Mouse (Mus musculus) embryonic facial prominence, embryonic 10.5 days (tissue): ENCODE measurements at regions not wholly inside any gene's neighbourhood (a gene's known extent, or its start where the extent isn't known, plus 50 kb on each side); places are given as distances from the start of the nearest gene placed in this dataset.

ENCODE experiments used
- DNase-seq: peaks from one replicate; pipeline ENCODE4 v3.0.0-alpha.2; 2017; ENCODE audit warnings: low spot score
- H3K27ac ChIP-seq: fragments of 300-500 bp; sonication (generic); replicated peaks from 2 replicates; pipeline ENCODE4 v1.5.1; 2016; ENCODE audit warnings: mild to moderate bottlenecking
- H3K27me3 ChIP-seq: fragments of 300-500 bp; sonication (generic); replicated peaks from 2 replicates; pipeline ENCODE4 v1.6.1; 2016; ENCODE audit warnings: low read depth, mild to moderate bottlenecking; ENCODE audit not compliant: poor library complexity, severe bottlenecking
- H3K36me3 ChIP-seq: fragments of 300-500 bp; sonication (generic); replicated peaks from 2 replicates; pipeline ENCODE4 v1.6.1; 2016; ENCODE audit warnings: mild to moderate bottlenecking, moderate library complexity
- H3K4me1 ChIP-seq: fragments of 300-500 bp; sonication (generic); 2 replicates; pipeline ENCODE4 v1.6.1; 2016
- H3K4me3 ChIP-seq: fragments of 300-500 bp; sonication (generic); 2 replicates; pipeline ENCODE4 v1.5.1; 2016; ENCODE audit warnings: mild to moderate bottlenecking, moderate library complexity
- H3K9me3 ChIP-seq: fragments of 300-500 bp; sonication (generic); 2 replicates; pipeline ENCODE4 v1.6.1; 2016; ENCODE audit warnings: mild to moderate bottlenecking
- WGBS: fragments of 180-500 bp; shearing (Covaris S2); methylation state at CpG from one replicate; pipeline ENCODE4 v1.1.7; 2016; 5-methylcytosine and 5-hydroxymethylcytosine counted together

DNA sequence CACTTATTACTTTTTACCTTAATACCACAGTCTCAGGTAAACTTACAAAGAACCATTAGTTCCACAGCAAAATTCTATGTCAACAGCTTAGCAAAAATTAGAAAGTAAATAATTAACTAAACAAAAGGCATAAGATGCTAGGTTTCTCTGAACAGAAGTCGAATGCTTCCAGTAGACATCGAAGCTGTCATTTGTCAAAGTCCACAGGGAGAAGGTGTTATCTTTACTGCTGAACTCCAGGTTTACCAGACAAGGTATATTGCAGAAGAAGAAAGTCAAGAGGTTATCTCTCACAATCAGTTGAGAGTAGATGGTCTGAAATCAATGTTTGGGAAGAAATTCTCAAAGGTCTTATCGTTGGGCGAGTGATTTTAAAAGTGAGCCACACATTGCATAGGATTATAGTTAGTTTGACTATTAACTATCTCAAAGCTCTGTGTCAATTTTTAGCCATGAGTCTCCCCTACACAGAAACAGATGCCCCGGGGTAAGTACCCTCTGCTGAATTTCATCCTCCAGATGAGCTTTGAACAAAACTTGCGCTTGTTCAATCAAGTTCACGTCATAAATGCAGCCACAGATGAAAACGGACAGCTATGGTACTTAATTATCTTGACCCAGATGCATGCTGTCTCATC is 153.1 kb upstream of the Prep start:
- Histone ChIP-seq H3K9me3 (no peaks in the 10 kb centered on the region), H3K36me3 (no peaks in the 10 kb centered on the region), H3K27me3 (no peaks in the 10 kb centered on the region), H3K4me1 (no peaks in the 10 kb centered on the region), H3K4me3 (no peak overlapping the region), H3K27ac (no peak overlapping the region)
- 89% methylated on average over 8 of the region's 8 CpGs for WGBS
- DNase-seq: no peak

DNA sequence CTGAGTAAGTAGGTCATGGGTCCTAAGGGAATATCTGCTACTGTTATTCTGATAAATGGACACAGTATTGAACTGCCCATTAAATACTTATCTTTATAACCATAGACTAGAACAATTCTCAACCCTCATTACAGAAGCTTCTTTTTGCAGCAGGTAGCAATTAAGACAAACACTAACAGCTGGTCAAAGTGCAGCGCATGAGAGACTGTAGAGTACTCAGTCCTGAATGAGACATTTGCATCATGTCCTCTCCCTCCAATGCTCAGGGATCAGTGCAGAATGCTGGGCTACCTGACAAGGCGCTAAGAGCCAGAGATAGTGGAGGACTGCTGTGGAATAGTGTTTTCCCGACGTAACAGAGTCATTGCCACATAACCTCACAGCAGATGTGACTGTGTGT is 162.5 kb upstream of the Prep start:
- H3K4me1 ChIP-seq: peaks cover 4% of the 10 kb centered on the region; the same call in 1 of the 2 replicates
- H3K27me3 ChIP-seq: no peaks in the 10 kb centered on the region
- H3K9me3 ChIP-seq: no peaks in the 10 kb centered on the region
- no peak overlapping the region for H3K27ac ChIP-seq
- no peaks in the 10 kb centered on the region for H3K36me3 ChIP-seq
- no peak overlapping the region for H3K4me3 ChIP-seq
- no peak for DNase-seq
- WGBS: 92% methylated on average over 4 of the region's 4 CpGs

DNA sequence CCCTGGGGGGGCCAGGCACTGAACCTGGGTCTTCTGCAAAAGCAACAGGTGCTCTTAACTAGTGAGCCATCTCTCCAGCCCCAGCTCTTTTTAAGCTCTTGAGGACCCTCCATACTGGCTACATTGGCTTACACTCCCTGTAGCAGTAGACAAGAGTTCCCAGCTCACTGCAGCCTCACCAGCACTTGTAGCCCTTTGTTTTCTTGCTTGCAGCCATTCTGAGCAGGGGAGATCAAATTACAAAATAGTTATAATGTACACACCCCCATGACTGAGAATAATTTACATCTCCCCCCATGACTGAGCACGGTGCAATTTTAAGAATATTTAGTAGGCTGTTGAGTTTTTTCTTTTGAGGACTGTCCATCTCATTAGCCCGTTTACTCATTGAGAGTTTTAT is 165.8 kb upstream of the Prep start:
- WGBS: 75% methylated on average over 2 of the region's 2 CpGs
- Histone ChIP-seq H3K9me3 (no peaks in the 10 kb centered on the region), H3K27ac (no peak overlapping the region), H3K4me3 (no peak overlapping the region), H3K36me3 (no peaks in the 10 kb centered on the region), H3K27me3 (no peaks in the 10 kb centered on the region), H3K4me1 (peaks cover 6% of the 10 kb centered on the region; the same call in 1 of the 2 replicates)
- no peak for DNase-seq

DNA sequence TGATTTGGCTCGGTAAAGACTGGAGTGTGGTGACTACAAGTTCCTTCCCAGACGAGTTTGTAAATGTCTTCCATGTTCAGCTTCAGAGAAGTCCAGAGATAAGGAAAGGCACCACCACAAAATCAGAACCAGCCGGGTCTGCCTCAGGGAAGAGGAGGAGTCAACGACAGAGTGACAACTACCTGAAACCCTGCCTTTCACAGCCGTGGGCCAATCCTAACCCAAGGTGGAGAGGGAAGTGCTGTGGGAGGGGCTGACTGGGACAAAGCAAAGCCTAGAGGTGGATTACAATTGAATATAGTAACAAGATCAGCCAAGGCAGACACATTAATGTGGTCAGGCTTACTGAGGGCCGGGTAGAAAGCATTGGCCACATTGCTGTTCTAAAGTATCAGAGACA is 174.9 kb upstream of the Prep start:
- peaks cover 9% of the 10 kb centered on the region for H3K4me1 ChIP-seq

DNA sequence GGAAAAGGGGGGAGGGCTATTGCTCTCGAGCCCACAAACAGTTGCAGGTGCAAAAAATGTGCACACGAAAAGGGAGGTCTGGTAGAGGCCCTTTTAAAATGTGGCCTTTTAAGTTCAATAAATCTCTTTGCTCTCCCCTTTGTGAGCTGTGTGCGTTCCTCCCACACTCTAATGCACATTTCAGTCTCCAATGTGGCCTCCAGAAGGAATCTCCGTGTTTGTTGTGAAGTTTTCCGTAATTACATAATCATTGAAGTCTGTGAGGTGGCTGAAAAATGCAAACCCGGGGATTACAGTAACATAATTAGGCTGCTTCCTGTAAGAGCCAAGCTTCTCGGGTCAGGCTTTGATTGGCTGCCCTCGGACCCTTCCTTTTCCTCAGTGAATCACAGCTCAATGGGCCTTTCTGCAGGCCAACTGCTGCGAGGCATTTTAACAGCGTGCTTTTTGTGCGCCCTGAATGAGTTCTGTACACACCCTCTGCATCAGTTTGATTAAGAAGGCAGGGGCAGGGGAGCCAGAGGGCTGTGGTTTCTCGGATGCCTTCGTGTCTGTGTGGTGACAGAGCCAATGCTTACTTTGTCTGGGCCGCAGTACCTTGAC is 179.8 kb upstream of the Prep start:
- Histone ChIP-seq H3K27ac (peak overlapping the region; percentile 70), H3K4me3 (peak overlapping the region; percentile 25; the same call in 1 of the 2 replicates), H3K4me1 (peaks cover 11% of the 10 kb centered on the region), H3K27me3 (no peaks in the 10 kb centered on the region), H3K36me3 (no peaks in the 10 kb centered on the region), H3K9me3 (no peaks in the 10 kb centered on the region)
- 27% methylated on average over 14 of the region's 14 CpGs for WGBS
- peak; percentile 52 for DNase-seq

More for the DNA sequence above, 174.9 kb upstream of the Prep start:
- Histone ChIP-seq H3K27me3 (no peaks in the 10 kb centered on the region), H3K27ac (no peak overlapping the region), H3K36me3 (no peaks in the 10 kb centered on the region), H3K9me3 (no peaks in the 10 kb centered on the region), H3K4me3 (no peak overlapping the region)
- WGBS: 48% methylated on average over 6 of the region's 6 CpGs
- peak; percentile 15 for DNase-seq

DNA sequence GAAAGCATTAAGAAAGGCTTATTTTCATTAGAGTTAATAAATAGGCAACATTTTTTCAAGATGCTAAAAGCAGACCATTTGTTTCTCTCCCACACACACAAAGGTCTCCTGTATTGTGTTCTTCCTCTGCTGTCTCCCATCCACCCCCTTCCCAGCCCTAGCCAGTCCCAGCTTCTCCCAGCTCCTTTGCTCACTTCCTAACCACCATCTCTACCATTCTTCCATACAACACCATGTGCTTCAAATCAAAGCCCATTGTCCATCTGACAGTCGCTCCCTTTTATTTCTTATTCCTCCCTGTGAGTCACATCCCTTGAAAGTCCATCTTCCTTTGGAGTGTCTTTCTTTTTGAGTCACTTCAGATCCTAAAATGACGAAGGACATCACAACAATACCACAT is 185.0 kb upstream of the Prep start:
- no peaks in the 10 kb centered on the region for H3K36me3 ChIP-seq
- no peaks in the 10 kb centered on the region for H3K9me3 ChIP-seq
- no peak overlapping the region for H3K4me3 ChIP-seq
- no peak overlapping the region for H3K27ac ChIP-seq
- DNase-seq: no peak
- no peaks in the 10 kb centered on the region for H3K27me3 ChIP-seq
- 89% methylated on average over 2 of the region's 2 CpGs for WGBS
- peaks cover 2% of the 10 kb centered on the region for H3K4me1 ChIP-seq

DNA sequence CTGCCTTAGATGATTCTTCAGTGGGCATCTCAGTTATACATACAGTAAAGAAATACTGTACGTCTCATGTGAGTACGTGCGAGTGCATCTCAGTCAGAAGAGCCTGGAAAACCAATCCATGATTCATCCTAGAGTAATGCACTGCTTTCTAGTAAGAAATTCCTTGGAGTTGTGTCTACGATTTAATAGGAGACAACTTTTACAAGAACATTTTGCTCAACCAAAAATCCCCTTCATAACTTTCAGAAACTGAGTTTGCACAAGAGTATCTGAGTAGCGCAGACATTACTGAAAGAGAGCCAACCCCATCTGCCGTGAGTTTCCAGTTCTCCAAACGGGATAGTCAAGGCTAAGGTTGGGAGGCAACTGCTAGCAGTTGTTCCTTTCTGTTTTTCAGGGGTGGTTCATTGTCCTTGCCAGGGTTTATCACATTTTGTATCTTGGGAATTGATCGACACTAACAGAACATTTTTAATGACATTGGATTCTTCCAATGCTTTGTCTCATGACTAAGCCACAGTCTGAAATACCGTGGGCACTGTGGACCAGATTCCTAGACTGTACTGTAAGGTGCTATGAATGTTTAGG is 189.8 kb upstream of the Prep start:
- WGBS: 91% methylated on average over 9 of the region's 9 CpGs
- H3K4me3 ChIP-seq: no peak overlapping the region
- no peak for DNase-seq
- H3K27me3 ChIP-seq: no peaks in the 10 kb centered on the region
- H3K4me1 ChIP-seq: peaks cover 8% of the 10 kb centered on the region; the same call in 1 of the 2 replicates
- H3K27ac ChIP-seq: no peak overlapping the region
- H3K36me3 ChIP-seq: no peaks in the 10 kb centered on the region
- H3K9me3 ChIP-seq: no peaks in the 10 kb centered on the region

DNA sequence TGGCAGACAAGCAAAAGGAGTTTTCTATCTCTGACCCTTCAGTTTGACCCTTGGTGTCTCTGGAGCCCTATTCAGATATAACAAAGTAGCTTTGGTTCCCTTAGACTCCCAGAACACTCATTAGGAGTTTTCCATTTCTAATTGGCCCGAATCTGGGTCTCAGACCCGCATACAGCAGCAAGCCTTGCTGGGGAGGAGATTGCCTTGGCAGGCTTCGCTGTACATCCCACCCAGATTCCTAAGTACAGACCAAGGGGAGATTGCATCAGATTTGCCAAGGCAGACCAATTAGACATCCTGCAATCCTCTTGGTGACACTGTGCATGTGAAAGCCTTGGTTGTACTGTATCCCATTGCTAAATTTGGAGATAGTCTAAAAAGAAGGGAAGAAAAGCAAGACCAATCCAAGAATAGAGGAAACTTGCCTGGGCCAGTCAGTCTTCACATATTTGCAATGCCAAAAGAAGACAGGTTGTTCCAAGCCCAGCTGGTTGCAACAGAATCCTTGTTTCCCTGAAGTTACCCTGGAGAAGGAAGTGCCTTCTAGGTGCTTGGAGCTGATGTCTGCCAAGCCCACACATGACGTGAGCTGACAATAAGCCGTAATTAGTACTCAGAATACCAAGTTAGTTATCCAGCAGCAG is 193.2 kb upstream of the Prep start:
- no peak for DNase-seq
- WGBS: 66% methylated on average over 5 of the region's 5 CpGs
- no peaks in the 10 kb centered on the region for H3K27me3 ChIP-seq

DNA sequence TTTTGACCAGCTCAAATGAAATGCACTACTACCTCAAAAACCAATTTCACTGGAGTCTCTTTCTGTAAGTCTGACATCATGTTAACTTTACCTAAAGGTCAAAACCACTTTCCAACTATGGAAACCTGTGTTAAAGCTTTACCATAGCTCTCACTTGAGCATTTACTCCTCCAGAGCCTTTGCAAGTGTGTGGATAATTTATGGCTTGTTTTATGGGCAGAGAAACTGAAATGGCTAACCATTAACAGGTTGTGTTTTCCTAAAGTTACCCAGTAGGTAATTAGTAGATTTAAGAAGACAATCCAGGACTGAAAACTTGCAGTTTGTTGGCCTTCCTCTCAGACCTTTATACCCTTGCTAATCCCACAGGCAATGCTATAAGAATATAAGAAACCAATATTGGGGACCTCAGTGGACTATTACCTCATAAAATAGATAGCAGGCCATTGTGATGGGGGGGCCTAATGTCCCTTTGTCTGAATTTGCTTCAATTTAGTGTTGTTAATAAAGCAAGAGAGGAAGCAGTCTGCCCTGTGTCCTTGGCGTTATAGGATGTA is 202.7 kb upstream of the Prep start:
- Histone ChIP-seq H3K36me3 (no peaks in the 10 kb centered on the region), H3K27ac (no peak overlapping the region), H3K4me1 (peaks cover 12% of the 10 kb centered on the region), H3K27me3 (no peaks in the 10 kb centered on the region), H3K9me3 (no peaks in the 10 kb centered on the region), H3K4me3 (no peak overlapping the region)
- WGBS: 93% methylated on average over 1 of the region's 1 CpGs
- no peak for DNase-seq

More for the DNA sequence above, 193.2 kb upstream of the Prep start:
- Histone ChIP-seq H3K4me3 (no peak overlapping the region), H3K4me1 (peaks cover 10% of the 10 kb centered on the region; the same call in 1 of the 2 replicates), H3K27ac (no peak overlapping the region), H3K36me3 (no peaks in the 10 kb centered on the region), H3K9me3 (no peaks in the 10 kb centered on the region)

DNA sequence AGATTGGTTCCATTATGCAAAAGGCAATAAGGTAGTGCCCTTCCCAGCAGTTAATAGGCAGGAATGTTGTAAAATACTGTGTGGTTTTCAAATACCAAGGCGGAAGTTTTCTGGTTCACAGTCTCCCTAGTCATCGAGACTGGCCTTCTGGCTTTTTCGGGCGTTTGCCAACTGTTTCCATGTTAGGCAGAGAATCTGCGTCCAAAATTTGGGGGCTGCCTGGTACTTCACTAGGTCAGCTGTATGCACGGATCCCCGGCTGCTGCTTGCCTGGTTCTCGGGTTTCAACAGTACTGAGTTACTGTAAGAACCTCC is 204.7 kb upstream of the Prep start:
- 65% methylated on average over 8 of the region's 8 CpGs for WGBS
- H3K27me3 ChIP-seq: no peaks in the 10 kb centered on the region
- no peak overlapping the region for H3K4me3 ChIP-seq
- DNase-seq: no peak
- no peaks in the 10 kb centered on the region for H3K9me3 ChIP-seq
- no peaks in the 10 kb centered on the region for H3K36me3 ChIP-seq
- no peak overlapping the region; the same call in 1 of the 2 replicates for H3K27ac ChIP-seq
- peaks cover 12% of the 10 kb centered on the region for H3K4me1 ChIP-seq

DNA sequence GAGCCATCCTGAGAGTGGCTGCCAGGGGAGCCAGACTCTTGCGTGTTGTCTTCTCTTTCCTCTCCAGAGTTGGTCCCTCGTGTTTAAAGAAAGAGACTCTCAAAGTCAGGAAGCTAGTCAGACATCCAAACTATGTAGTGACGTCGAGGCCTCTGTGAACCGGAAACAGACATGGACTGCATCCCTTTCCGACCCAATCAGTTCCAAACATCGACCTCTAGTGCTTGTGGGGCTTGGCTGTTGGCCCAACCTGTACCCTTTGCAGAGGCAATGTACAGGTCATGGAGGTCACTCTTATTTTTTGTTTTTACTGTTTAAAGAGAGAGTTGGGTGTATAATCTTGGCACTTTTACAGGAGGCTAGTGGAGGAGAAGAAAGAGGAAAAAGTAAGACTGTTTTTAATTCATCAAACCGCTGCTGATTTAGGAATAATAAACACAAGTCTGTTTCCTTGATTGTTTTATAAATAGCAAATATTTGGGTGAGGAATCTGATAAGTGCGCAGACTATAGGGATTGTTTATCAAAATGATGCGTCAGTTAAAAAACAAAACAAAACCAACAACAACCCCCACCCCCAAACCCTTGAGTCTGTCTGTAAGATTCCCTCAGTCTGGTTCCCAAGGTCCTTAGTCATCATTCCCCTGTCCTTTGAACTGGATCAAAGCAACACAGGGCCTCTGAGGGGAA is 205.2 kb upstream of the Prep start:
- no peak for DNase-seq
- Histone ChIP-seq H3K9me3 (no peaks in the 10 kb centered on the region), H3K4me1 (peaks cover 12% of the 10 kb centered on the region), H3K27ac (peak overlapping the region; percentile 30; the same call in 1 of the 2 replicates), H3K36me3 (no peaks in the 10 kb centered on the region), H3K4me3 (no peak overlapping the region), H3K27me3 (no peaks in the 10 kb centered on the region)
- 74% methylated on average over 10 of the region's 10 CpGs for WGBS

DNA sequence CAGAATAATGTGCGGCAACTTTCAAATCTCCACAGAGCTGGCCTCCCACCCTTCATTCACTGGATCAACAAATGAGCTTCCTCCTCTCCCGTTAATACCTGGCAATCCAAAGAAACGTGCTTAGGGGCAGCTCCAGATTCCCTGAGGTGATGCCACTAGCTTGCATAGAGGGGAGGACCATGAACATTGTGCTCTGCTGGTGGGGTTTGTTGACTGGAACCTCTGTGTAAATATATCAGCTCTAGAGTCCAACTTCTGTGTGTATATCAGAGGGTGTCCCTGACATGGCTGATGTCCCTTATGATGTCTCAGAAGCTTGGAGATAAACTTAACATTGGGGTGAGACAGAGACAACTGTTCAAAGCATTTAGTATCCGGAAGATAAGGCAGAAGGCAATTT is 209.6 kb upstream of the Prep start:
- 77% methylated on average over 4 of the region's 4 CpGs for WGBS
- H3K36me3 ChIP-seq: no peaks in the 10 kb centered on the region
- no peaks in the 10 kb centered on the region for H3K9me3 ChIP-seq
- H3K4me3 ChIP-seq: no peak overlapping the region
- H3K27me3 ChIP-seq: no peaks in the 10 kb centered on the region
- H3K27ac ChIP-seq: no peak overlapping the region
- no peak for DNase-seq
- H3K4me1 ChIP-seq: peaks cover 11% of the 10 kb centered on the region
